9 mouse cellular contexts compared by ENCODE assay signal in genomic region chr2:126360688-126361087, GRCm38 (mm10).
A peak's percentile ranks its signal among the peaks of the same experiment; 100 is the strongest.
DNase-seq lines count a peak whose midpoint lies in the region; ATAC-seq and TF ChIP-seq lines count a peak whose summit lies in the region.
"Had no signal": no experiment of that assay in that cellular context is flagged by ENCODE, and none has a peak within 500 bp of the region (broad histone marks: within the 10 kb centered on the region; RNA-seq: fewer than 3 reads in every experiment).

No protein-coding gene starts in this region.

- TF ChIP-seq EP300 in liver, postnatal 0 days (IDR thresholded peaks at IDR 0.05; ENCODE audit: low read depth), result no peak

- H3K4me2 ChIP-seq in liver, embryonic 16.5 days (ENCODE audit: low read depth, low read length), result no peak overlapping the region
- H3K4me2 ChIP-seq in liver, postnatal 0 days (ENCODE audit: low read depth, low read length), result no peak overlapping the region
- no peak overlapping the region for H3K4me2 ChIP-seq in intestine, embryonic 16.5 days (ENCODE audit: low read depth, low read length)
- no peak overlapping the region for H3K4me2 ChIP-seq in midbrain, embryonic 13.5 days (replicated peaks)

- ATAC-seq in liver, embryonic 16.5 days (ENCODE audit: low read depth), result no peak
- no peak for ATAC-seq in liver, postnatal 0 days
- peak; percentile 75; the same call in 1 of the 2 replicates for ATAC-seq in intestine, embryonic 16.5 days
- ATAC-seq in midbrain, embryonic 13.5 days, result no peak
- ATAC-seq: CD4-positive, CD25-positive, alpha-beta regulatory T cell, adult 4 months had no signal

- DNase-seq in liver, postnatal 0 days, result no peak
- DNase-seq in gastrocnemius, postnatal 25 days, result peak; percentile 69
- DNase-seq in lung, postnatal 4 days, result peak; percentile 26 to 59
- DNase-seq in layer of hippocampus, adult 2 months (ENCODE audit: low spot score in 2 of 2), result no peak
- no peak for DNase-seq in cerebellum, adult 9-11 months

- TF ChIP-seq CTCF in liver, postnatal 0 days (IDR thresholded peaks at IDR 0.05; ENCODE audit: low read depth), result no peak
- no peak for TF ChIP-seq CTCF in layer of hippocampus, adult 2 months (conservative IDR thresholded peaks at IDR 0.05)

- no peaks in the 10 kb centered on the region for H3K9me3 ChIP-seq in liver, embryonic 16.5 days (replicated peaks; ENCODE audit: control insufficient read depth, low read length)
- H3K9me3 ChIP-seq in liver, postnatal 0 days (ENCODE audit: low read length), result no peaks in the 10 kb centered on the region
- no peaks in the 10 kb centered on the region for H3K9me3 ChIP-seq in intestine, embryonic 16.5 days (ENCODE audit: control insufficient read depth, low read length)
- H3K9me3 ChIP-seq in midbrain, embryonic 13.5 days, result no peaks in the 10 kb centered on the region

- no peaks in the 10 kb centered on the region for H3K36me3 ChIP-seq in liver, embryonic 16.5 days (ENCODE audit: control insufficient read depth, insufficient read depth)
- no peaks in the 10 kb centered on the region for H3K36me3 ChIP-seq in liver, postnatal 0 days (replicated peaks; ENCODE audit: insufficient read depth, low read length)
- H3K36me3 ChIP-seq in intestine, embryonic 16.5 days (ENCODE audit: control insufficient read depth, insufficient read depth, low read length), result no peaks in the 10 kb centered on the region
- no peaks in the 10 kb centered on the region for H3K36me3 ChIP-seq in midbrain, embryonic 13.5 days

- H3K4me1 ChIP-seq in liver, embryonic 16.5 days (ENCODE audit: control insufficient read depth, low read depth, low read length), result peaks cover 3% of the 10 kb centered on the region; the same call in 1 of the 2 replicates
- H3K4me1 ChIP-seq in liver, postnatal 0 days (ENCODE audit: insufficient read depth), result peaks cover 10% of the 10 kb centered on the region
- peaks cover 4% of the 10 kb centered on the region; the same call in 1 of the 2 replicates for H3K4me1 ChIP-seq in intestine, embryonic 16.5 days (ENCODE audit: control insufficient read depth, insufficient read depth, low read length)
- H3K4me1 ChIP-seq in midbrain, embryonic 13.5 days (replicated peaks), result no peaks in the 10 kb centered on the region

- peak overlapping the region; percentile 32; the same call in 1 of the 2 replicates for H3K27ac ChIP-seq in liver, embryonic 16.5 days (ENCODE audit: low read length)
- H3K27ac ChIP-seq in liver, postnatal 0 days (ENCODE audit: low read depth), result no peak overlapping the region
- H3K27ac ChIP-seq in intestine, embryonic 16.5 days (ENCODE audit: low read length), result 0 out of 2 replicates have a peak overlapping the region, but pooled peaks have one; percentile 40
- no peak overlapping the region for H3K27ac ChIP-seq in midbrain, embryonic 13.5 days
- no peak overlapping the region for H3K27ac ChIP-seq in layer of hippocampus, adult 2 months

- no peaks in the 10 kb centered on the region for H3K27me3 ChIP-seq in liver, embryonic 16.5 days (ENCODE audit: control insufficient read depth, insufficient read depth, low read depth, low read length)
- H3K27me3 ChIP-seq in liver, postnatal 0 days (ENCODE audit: insufficient read depth, low read length), result no peaks in the 10 kb centered on the region
- no peaks in the 10 kb centered on the region for H3K27me3 ChIP-seq in intestine, embryonic 16.5 days (replicated peaks; ENCODE audit: control insufficient read depth, insufficient read depth, low read length)
- H3K27me3 ChIP-seq in midbrain, embryonic 13.5 days, result no peaks in the 10 kb centered on the region

- no peak overlapping the region for H3K4me3 ChIP-seq in liver, embryonic 16.5 days (ENCODE audit: low read depth, low read length)
- no peak overlapping the region for H3K4me3 ChIP-seq in liver, postnatal 0 days (ENCODE audit: low read depth, low read length)
- H3K4me3 ChIP-seq in intestine, embryonic 16.5 days (ENCODE audit: low read length), result no peak overlapping the region
- no peak overlapping the region for H3K4me3 ChIP-seq in midbrain, embryonic 13.5 days (replicated peaks)
- H3K4me3 ChIP-seq in layer of hippocampus, adult 2 months, result no peak overlapping the region

- 60% methylated on average over 6 of the region's 6 CpGs for WGBS in liver, embryonic 16.5 days (ENCODE audit: insufficient replicate concordance)
- WGBS in liver, postnatal 0 days (ENCODE audit: insufficient replicate concordance), result 77% methylated on average over 6 of the region's 6 CpGs
- WGBS in intestine, embryonic 16.5 days, result 43% methylated on average over 6 of the region's 6 CpGs
- WGBS in midbrain, embryonic 13.5 days, result 47% methylated on average over 6 of the region's 6 CpGs

- no peak overlapping the region for H3K9ac ChIP-seq in liver, embryonic 16.5 days (ENCODE audit: low read depth, low read length)
- no peak overlapping the region for H3K9ac ChIP-seq in liver, postnatal 0 days (replicated peaks)
- no peak overlapping the region for H3K9ac ChIP-seq in intestine, embryonic 16.5 days (ENCODE audit: low read depth, low read length)
- H3K9ac ChIP-seq in midbrain, embryonic 13.5 days (replicated peaks), result no peak overlapping the region

Comparison
In these comparisons a context has a peak if more than half of its experiments do, and no peak if none do; other contexts are left out.
1. H3K27ac ChIP-seq: peak in liver, embryonic 16.5 days (single experiment) and intestine, embryonic 16.5 days (single experiment); none in liver, postnatal 0 days (single experiment), midbrain, embryonic 13.5 days (single experiment) and layer of hippocampus, adult 2 months (single experiment).
2. DNase-seq: peak in gastrocnemius, postnatal 25 days (single experiment) and lung, postnatal 4 days (2 of 2); none in liver, postnatal 0 days (single experiment), layer of hippocampus, adult 2 months (0 of 2) and cerebellum, adult 9-11 months (single experiment).